Mouse (Mus musculus) thymus, postnatal 25 days (tissue): ENCODE measurements around the gene Cpne4.

Source experiments
- DNase-seq: peaks from one replicate; pipeline ENCODE4 v3.0.0; 2022

Cpne4 gene

GRCm38 (mm10) chr9:104693145-104693544 is 146.1 kb downstream of the Cpne4 start:
- DNase-seq = no peak

GRCm38 (mm10) chr9:104710831-104711230 is 163.7 kb downstream of the Cpne4 start:
- no peak for DNase-seq

- no peak for DNase-seq
Measured at GRCm38 (mm10) chr9:104725311-104725710, 178.2 kb downstream of the Cpne4 start.

GRCm38 (mm10) chr9:104742661-104743380 is 195.7 kb downstream of the Cpne4 start:
- no peak for DNase-seq

GRCm38 (mm10) chr9:104755519-104755918 is 208.4 kb downstream of the Cpne4 start:
- DNase-seq = no peak

- DNase-seq = no peak
Measured at GRCm38 (mm10) chr9:104760031-104760430, 212.9 kb downstream of the Cpne4 start.

- DNase-seq = no peak
Measured at GRCm38 (mm10) chr9:104776198-104776815, 229.2 kb downstream of the Cpne4 start.

- no peak for DNase-seq
Measured at GRCm38 (mm10) chr9:104777135-104777534, 230.0 kb downstream of the Cpne4 start.

- DNase-seq = no peak
Measured at GRCm38 (mm10) chr9:104777780-104778179, 230.7 kb downstream of the Cpne4 start.

- DNase-seq = no peak
Measured at GRCm38 (mm10) chr9:104796601-104797000, 249.5 kb downstream of the Cpne4 start.

GRCm38 (mm10) chr9:104804776-104805175 is 257.7 kb downstream of the Cpne4 start:
- no peak for DNase-seq

- no peak for DNase-seq
Measured at GRCm38 (mm10) chr9:104814681-104815080, 267.6 kb downstream of the Cpne4 start.

GRCm38 (mm10) chr9:104828646-104829045 is 281.6 kb downstream of the Cpne4 start:
- DNase-seq = no peak

GRCm38 (mm10) chr9:104832934-104833539 is 286.0 kb downstream of the Cpne4 start:
- no peak for DNase-seq

GRCm38 (mm10) chr9:104837931-104838330 is 290.8 kb downstream of the Cpne4 start:
- no peak for DNase-seq

GRCm38 (mm10) chr9:104841278-104841677 is 294.2 kb downstream of the Cpne4 start:
- DNase-seq = no peak

GRCm38 (mm10) chr9:104845226-104845930 is 298.3 kb downstream of the Cpne4 start:
- DNase-seq = no peak

- no peak for DNase-seq
Measured at GRCm38 (mm10) chr9:104853701-104854100, 306.6 kb downstream of the Cpne4 start.

- no peak for DNase-seq
Measured at GRCm38 (mm10) chr9:104854245-104854921, 307.3 kb downstream of the Cpne4 start.

- no peak for DNase-seq
Measured at GRCm38 (mm10) chr9:104865830-104866229, 318.7 kb downstream of the Cpne4 start.

GRCm38 (mm10) chr9:104872586-104872985 is 325.5 kb downstream of the Cpne4 start:
- DNase-seq = no peak

- no peak for DNase-seq
Measured at GRCm38 (mm10) chr9:104874157-104874556, 327.1 kb downstream of the Cpne4 start.

- DNase-seq = no peak
Measured at GRCm38 (mm10) chr9:104877014-104877413, 329.9 kb downstream of the Cpne4 start.
